Mouse (Mus musculus): Measurements from ENCODE around the gene Sdccag8.

DNA sequence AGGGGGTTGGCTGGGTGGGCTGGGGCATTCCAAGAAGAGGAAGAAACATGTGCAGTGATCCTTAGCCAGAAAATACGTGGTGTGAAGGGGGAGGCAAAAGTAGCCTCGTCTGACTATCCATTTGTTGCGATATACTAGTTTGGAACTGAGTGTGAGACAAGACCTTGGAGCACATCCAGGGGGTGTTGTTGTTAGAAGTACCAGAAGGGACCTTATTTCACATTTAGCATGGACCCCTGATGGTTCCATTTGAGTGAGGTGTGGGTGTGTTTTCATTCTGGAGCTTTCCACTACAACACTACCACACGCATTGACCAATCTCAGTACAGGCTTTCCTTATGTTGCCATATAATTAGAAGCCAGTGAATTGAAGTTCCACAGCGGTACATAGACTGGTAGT, 129.5 kb downstream of the Sdccag8 start:
- TF ChIP-seq CTCF (conservative IDR thresholded peaks at IDR 0.05; ENCODE audit: insufficient read depth, insufficient read length, low read depth, low read length), result no peak
- no peak for TF ChIP-seq POLR2A (IDR thresholded peaks at IDR 0.05; ENCODE audit: low read depth, low read length)
